Mouse (Mus musculus): ENCODE results near the gene Tmcc1.

- TF ChIP-seq CTCF (IDR thresholded peaks at IDR 0.05; ENCODE audit: low read depth) (no peak), EP300 (optimal IDR thresholded peaks at IDR 0.05) (no peak)
Observed at GRCm38 (mm10) chr6:115991108-115991880, 202.0 kb downstream of the Tmcc1 start.

Data from stomach, postnatal 0 days (tissue).